Mouse (Mus musculus) erythroblast, embryonic 14.5 days (primary cell): ENCODE results near the gene Olfml1.

Experiments used
- GATA1 ChIP-seq: IDR thresholded peaks from 2 replicates; pipeline ENCODE4 v1.6.1; 2012; ENCODE audit warnings: low read length, inconsistent platforms, mixed read lengths
- TAL1 ChIP-seq: IDR thresholded peaks from 3 replicates; pipeline ENCODE4 v1.6.1; 2012; ENCODE audit warnings: low read length, inconsistent platforms, mixed read lengths

GRCm38 (mm10) chr7:107545011-107545410, 22.2 kb upstream of the Olfml1 start:
- no peak for TF ChIP-seq GATA1
- no peak for TF ChIP-seq TAL1
